Mouse (Mus musculus): Measurements from ENCODE around the gene Nedd4.

The Nedd4 gene

GRCm38 (mm10) chr9:72733966-72734365 is 71.8 kb downstream of the Nedd4 start:
- DNase-seq = peak; percentile 68 to 79

- DNase-seq = peak; percentile 37 to 66
Measured at GRCm38 (mm10) chr9:72735822-72736410, 73.8 kb downstream of the Nedd4 start.

GRCm38 (mm10) chr9:72741206-72741605 is 79.1 kb downstream of the Nedd4 start:
- no peak for DNase-seq

- DNase-seq = no peak
Measured at GRCm38 (mm10) chr9:72746278-72746677, 84.1 kb downstream of the Nedd4 start.

GRCm38 (mm10) chr9:72750272-72750671 is 88.1 kb downstream of the Nedd4 start:
- DNase-seq = no peak

GRCm38 (mm10) chr9:72752656-72753055 is 90.5 kb downstream of the Nedd4 start:
- no peak for DNase-seq

- peak; percentile 43 to 58 for DNase-seq
Measured at GRCm38 (mm10) chr9:72753741-72754140, 91.6 kb downstream of the Nedd4 start.

GRCm38 (mm10) chr9:72757143-72757542 is 95.0 kb downstream of the Nedd4 start:
- no peak for DNase-seq

- no peak for DNase-seq
Measured at GRCm38 (mm10) chr9:72758705-72759131, 96.6 kb downstream of the Nedd4 start.

GRCm38 (mm10) chr9:72763050-72763718 is 101.0 kb downstream of the Nedd4 start:
- no peak for DNase-seq

GRCm38 (mm10) chr9:72766789-72767349 is 104.7 kb downstream of the Nedd4 start:
- peak; percentile 81 to 89 for DNase-seq

GRCm38 (mm10) chr9:72775022-72775421 is 112.9 kb downstream of the Nedd4 start:
- DNase-seq = no peak

- DNase-seq = no peak
Measured at GRCm38 (mm10) chr9:72779004-72779403, 116.9 kb downstream of the Nedd4 start.

- DNase-seq = no peak
Measured at GRCm38 (mm10) chr9:72779733-72780132, 117.6 kb downstream of the Nedd4 start.

- no peak for DNase-seq
Measured at GRCm38 (mm10) chr9:72780694-72781093, 118.5 kb downstream of the Nedd4 start.

- DNase-seq = no peak
Measured at GRCm38 (mm10) chr9:72781466-72781865, 119.3 kb downstream of the Nedd4 start.

GRCm38 (mm10) chr9:72782121-72782520 is 120.0 kb downstream of the Nedd4 start:
- no peak for DNase-seq

- DNase-seq = no peak
Measured at GRCm38 (mm10) chr9:72787732-72788131, 125.6 kb downstream of the Nedd4 start.

GRCm38 (mm10) chr9:72790530-72791212 is 128.5 kb downstream of the Nedd4 start:
- no peak for DNase-seq

GRCm38 (mm10) chr9:72791213-72791582 is 129.1 kb downstream of the Nedd4 start:
- no peak for DNase-seq

GRCm38 (mm10) chr9:72791681-72792080 is 129.5 kb downstream of the Nedd4 start:
- DNase-seq = peak in 1 of 2 experiments; percentile 6

GRCm38 (mm10) chr9:72795243-72795642 is 133.1 kb downstream of the Nedd4 start:
- DNase-seq = no peak

- no peak for DNase-seq
Measured at GRCm38 (mm10) chr9:72797136-72797621, 135.0 kb downstream of the Nedd4 start.

Measured in cerebellum, postnatal 25 days (tissue).